Mouse (Mus musculus) bone marrow, adult 2 months (tissue): Measurements from ENCODE around the gene Gemin4.

Source experiments
- CTCF ChIP-seq: fragments of 200-500 bp; IDR thresholded peaks from 2 replicates; pipeline ENCODE4 v1.5.1; 2011; ENCODE audit warnings: low read length, control low read depth; ENCODE audit not compliant: control insufficient read depth, insufficient read depth
- POLR2A ChIP-seq: fragments of 200-500 bp; IDR thresholded peaks from 2 replicates; pipeline ENCODE4 v1.6.1; 2011; ENCODE audit warnings: low read depth, mild to moderate bottlenecking, control low read depth, low read length, borderline replicate concordance; ENCODE audit not compliant: control insufficient read depth

DNA sequence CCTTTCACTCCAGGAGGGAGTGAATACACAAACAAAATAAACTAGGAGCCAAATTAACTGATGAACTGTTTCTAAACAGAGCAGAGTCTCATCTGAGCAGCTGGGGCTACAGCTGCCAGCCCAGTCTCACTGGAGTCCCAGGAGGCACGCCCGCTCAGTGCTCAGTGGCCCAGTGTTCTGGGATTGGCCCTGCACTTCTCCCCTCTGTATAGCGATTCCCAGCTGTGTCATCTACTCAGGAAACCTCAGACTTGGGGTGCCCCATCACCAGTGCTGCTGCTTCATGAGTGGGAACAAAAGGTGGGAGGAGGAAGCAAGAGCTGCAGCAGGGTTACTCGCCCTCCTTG is 36.4 kb upstream of the Gemin4 start:
- TF ChIP-seq CTCF (no peak), POLR2A (no peak)
